Mouse (Mus musculus): ENCODE measurements around the gene Rcan1. TPM values are rescaled to one million over a fixed set of nuclear protein-coding genes. Genes with fewer than 3 reads are reported as not detected.
"Not testable (repeated sequence)": the region's sequence is repeated elsewhere in the genome, so short reads cannot be mapped to it uniquely, and the experiment has no call there.

Gene Rcan1
- 10 to 100 TPM; 44.8 to 46.5 TPM for total RNA-seq (2021)

DNA sequence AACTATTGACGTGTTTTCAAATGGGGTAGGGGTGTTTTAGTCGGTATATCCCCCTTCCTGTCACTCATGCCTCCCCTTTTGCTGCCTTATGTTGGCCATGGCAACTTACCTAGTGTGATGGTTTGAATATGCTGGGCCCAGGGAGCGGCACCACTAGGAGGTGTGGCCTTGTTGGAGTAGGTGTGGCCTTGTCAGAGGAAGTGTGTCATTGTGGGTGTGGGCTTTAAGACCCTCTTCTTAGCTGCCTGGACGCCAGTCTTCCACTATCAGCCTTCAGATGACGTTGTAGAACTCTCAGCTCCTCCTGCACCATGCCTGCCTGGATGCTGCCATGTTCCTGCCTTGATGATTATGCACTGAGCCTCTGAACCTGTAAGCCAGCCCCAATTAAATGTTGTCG lies at the start of gene Rcan1:
Rcan1 (minus strand) TSS at position 162 of the 400 bp plus-strand sequence.
- no peak for DNase-seq

GRCm38 (mm10) chr16:92519820-92520492 lies 49.3 kb upstream of the Rcan1 start:
- DNase-seq, result peak; percentile 20 to 30

DNA sequence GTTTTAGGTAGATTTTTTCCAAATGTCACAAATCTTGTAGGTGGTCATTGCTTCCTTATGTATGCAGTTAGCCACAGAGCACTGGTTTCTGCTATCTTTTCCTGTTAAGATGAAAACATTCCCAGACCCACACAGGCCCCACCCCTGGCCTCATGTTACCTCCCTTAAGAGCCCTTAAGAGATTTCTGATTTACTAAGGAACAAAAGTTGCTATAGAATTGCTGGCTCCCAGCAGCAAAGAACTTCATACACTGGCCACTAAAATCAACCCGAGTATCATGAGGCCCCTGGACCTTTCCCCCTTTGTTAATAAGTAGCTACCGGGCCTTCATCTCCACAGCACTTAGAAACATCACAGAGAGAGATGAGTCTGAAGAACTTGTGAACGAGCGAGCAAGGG lies 48.1 kb upstream of the Rcan1 start:
- DNase-seq, result no peak

DNA sequence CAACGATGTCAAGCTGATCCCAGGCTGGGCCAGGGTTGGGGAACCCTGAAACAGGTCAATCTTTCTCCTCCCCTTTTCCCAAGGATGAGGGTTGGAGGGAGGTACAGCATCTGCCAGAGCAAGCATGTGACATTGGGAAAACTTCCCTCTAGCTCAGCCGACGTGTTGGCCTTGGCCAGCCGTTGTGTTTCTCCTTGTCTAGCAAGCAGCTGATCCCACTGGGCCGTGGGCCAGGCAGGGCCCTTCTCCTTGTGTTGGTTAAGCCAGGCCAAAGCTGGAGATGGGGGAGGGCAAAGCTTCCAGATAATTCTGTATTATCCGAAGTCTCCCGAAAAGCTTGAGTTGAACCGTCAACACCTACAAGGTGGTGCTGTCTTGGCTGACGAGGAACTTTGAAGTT lies 45.5 kb upstream of the Rcan1 start:
- no peak for DNase-seq

DNA sequence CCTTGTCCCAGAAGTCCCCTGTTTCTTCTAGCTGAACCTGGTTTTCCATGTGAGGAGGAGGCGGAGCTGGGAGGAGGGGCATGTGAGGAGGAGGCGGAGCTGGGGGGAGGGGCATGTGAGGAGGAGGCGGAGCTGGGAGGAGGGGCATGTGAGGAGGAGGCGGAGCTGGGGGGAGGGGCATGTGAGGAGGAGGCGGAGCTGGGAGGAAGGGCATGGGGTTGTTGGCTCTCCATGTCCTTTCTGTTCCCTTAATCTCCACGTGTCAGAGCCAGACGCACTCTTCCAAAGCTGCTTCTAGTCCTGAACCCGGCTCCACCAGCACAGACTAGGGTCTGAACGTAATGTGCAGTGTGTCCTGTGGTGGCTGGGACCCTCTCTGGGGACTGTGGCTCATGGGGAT lies 44.2 kb upstream of the Rcan1 start:
- not testable (repeated sequence) for DNase-seq

- DNase-seq, result no peak
Observed at GRCm38 (mm10) chr16:92511773-92512391, 41.2 kb upstream of the Rcan1 start.

DNA sequence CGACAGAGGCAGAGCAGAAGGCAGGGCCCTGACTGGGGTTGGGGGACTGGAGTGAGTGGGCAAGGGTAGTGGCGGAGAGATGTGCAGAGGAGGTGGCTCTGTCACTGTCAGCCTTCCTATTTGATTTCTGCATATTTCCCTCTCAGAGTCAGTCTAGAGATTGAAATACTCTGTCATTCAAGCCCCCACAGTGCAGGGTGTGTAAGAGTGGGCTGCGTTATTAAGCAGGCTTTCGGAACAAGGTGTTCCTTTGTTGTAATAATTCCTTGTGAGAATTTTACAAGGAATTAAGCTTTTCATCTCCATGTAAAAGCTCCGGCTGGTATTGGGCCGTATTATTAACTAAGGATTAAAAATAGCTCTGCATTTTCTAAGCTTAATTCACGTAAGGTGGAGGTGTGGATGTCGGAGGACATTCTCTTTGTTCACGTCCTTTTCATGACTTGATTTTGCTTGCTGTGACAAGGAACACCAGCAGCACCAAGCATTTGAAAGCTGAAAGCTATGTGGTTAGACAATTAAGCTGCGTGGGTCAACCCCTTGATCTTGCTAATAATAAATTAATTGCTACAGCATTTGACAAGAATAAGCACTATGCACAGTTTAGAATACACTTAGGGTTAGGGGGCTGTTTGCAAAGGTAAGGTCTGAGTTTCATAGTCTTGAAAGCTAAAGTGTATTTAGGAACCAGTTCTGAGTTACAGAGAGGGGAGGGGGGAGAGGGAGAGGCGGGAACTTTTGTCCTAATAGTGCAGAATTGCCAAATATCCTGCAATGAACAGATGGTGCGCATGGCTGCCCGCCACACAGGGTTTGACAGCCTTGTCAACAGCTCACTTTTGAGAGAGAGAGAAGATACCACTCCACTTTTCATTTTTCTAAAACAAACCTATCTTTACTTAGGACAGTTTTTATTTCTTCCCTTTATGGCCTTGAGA lies 40.4 kb upstream of the Rcan1 start:
- DNase-seq, result peak; percentile 60 to 62

DNA sequence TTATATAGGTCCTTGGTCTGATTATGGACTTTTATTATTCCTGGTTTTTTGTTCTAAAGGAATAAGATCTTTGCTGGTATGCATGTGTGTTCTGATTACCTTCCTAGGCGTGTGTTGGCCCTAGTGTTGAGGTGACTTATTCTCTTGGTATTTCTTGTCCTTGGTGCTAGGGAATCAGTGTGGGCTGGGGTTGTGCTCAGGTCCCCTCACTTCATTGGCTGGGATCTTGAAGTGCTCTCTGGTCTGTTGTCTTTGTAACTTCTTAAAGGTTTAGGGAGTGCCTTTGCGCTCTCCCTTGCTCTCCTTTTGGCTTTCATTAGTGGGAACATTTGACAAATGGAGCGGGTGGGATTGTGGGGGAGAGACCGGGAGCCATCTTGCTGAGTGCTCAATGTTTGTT lies 36.9 kb upstream of the Rcan1 start:
- no peak for DNase-seq

GRCm38 (mm10) chr16:92503105-92503504 lies 32.4 kb upstream of the Rcan1 start:
- no peak for DNase-seq

DNA sequence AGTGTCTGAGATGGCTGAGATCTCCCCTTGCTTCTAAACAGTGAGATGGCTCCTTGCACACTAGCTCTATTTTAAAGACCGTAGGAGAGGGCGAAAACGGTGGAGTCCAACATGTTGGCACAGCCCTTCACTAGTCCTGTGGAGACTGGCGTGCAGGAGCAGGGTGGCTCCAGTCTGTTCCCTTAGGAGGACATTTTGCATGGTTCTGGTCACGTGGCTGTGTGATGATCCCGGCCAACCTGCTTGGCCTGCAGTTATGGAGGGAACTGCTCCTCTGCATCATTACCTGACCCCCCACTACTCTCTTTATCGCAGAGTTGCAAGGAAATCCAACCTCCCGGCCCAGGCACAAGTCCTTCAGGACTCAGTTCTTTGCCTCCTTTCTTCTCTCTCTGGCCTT lies 29.9 kb upstream of the Rcan1 start:
- DNase-seq, result no peak

- no peak for DNase-seq
Observed at GRCm38 (mm10) chr16:92499324-92499723, 28.7 kb upstream of the Rcan1 start.

DNA sequence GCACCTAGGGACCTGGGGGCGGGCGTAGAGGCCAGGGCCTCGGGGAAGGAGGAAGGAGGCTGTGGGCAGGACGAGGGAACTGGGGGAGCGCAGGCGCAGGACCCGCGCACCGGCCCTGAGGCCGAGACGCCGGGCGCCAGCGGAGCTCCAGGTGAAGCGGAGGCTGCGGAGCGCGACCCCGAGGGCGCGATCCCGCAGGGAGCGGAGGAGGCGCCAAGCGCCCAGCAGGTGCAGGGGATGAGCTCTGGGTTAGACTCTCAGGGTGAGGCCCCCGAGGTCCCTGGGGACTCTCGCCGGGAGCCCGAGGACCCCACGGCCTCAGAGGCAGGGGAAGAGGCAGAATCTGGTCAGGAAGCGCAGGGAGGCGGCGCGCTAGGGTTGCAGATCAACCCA lies 27.9 kb upstream of the Rcan1 start:
- no peak for DNase-seq

DNA sequence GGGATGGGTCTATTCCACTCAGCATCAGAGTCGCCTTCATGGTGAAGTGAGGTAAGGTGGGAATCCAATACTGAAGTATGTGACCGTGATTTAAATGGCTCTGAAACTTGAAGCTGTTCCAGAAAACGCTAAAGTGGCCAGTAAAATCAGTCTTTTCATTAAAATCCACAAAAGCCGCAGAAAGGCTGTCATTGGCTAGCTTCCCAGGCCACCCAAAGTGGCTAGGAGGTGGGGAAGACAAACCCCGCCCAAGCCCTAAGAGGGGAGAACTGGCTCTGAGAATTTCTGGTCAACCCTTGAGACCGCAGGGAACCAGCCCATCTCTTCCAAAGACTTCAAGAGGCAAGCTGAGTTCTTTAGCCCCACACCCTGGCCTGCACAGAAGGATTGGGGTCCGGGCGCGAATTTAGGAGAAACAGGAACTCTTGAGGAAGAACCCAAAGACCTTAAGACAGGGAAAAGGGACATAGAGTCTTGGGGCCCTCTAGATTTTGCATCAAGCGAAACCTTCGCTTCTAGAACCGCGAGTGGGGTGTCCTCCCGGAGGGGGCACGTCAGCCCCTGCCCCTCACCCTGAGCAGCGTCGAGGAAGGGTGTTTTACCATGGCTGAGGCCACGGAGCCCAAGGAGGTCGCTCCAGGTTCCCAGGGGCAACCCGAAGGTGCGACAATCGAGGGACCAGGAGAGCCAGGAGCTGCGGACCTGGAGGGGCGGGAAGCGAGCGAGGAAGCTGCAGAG lies 27.4 kb upstream of the Rcan1 start:
- DNase-seq, result no peak

DNA sequence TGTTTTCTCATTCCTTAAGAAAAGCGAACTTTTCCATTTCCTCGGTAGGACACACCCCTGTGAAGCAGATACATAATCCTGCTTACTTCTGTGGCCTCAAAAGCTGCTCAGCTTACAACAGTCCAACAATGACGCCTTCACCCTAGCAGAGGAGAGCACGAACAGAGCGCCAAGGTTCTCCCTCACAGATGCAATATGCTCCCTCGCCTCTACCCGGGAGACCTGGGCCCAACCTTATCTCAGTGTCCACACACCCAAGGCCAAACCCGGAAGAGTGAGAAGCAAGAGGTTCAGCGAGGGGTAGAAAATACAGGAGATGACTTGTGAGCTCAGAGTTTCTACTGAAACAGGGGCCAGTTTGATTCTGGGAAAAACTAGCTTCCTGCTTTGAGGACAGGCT lies 18.7 kb upstream of the Rcan1 start:
- DNase-seq, result no peak

- no peak for DNase-seq
Observed at GRCm38 (mm10) chr16:92488456-92488855, 17.8 kb upstream of the Rcan1 start.

DNA sequence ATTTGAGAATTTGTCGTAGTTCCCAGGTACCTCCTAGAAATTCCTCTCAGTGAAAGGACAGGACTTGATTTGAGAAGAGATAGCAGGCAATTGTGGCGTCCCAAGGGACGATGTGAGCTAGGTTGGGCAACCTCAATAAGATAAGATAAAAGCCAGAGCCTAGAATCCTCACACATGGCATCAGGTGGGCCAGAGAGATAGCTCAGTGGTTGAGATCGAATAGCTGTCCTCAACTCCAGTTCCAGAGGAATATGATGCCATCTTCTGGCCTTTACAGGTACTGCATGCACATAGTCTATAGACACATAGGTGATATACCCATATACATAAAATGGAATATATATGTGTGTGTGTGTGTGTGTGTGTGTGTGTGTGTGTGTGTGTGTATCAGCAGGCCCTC lies 16.8 kb upstream of the Rcan1 start:
- DNase-seq, result no peak

GRCm38 (mm10) chr16:92487086-92487485 lies 16.4 kb upstream of the Rcan1 start:
- no peak for DNase-seq

DNA sequence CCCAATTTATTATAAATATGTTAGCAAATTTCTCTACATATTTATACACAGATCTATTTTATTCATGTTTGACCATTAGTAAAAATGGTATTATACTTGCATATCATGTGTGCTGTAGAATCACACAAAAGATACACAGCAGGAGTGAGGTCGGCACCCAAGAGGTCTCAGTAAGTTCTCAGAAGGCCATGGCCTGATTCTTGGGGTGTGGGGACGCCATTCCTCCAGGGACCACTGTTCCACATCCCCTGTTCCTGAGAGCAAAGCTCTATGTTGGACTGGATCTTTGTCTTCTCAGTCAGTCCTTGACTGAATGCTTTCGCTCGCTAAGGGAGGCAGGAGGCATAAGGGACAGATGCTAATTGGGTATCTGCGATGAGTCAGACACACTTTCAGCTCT lies 14.8 kb upstream of the Rcan1 start, which contains the start of gene Clic6:
Clic6 (plus strand) TSS at position 301 of the 400 bp plus-strand sequence.
- DNase-seq, result no peak

DNA sequence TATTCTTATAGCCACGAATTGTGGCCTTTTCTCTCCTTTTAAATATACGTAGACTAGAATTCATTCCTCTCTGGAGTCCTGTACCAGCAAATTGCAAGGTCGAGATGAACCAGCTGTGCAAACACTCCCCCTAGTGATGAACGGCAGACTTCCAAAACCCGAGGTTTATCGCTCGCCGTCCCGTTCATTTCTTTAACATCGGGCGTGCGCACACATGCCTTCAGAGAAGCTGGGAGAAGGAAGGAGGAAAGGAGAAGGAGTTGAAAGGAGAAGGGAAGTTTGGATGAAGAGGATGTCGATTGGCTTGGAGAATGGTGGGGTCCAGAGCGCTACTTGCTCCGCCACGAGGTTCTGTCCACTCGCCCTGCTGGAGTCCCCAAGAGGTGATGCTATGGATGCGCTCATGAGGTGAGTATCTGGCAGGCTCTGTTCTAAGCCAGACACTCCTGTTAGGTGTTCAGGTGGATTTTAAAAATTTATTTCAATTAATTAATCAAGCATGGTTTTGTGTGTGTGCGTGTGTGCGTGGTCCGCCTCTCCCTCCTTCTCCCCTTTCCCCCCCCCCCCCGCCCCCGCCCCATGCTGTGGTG lies 8.0 kb upstream of the Rcan1 start:
- DNase-seq, result peak; percentile 57 to 67

DNA sequence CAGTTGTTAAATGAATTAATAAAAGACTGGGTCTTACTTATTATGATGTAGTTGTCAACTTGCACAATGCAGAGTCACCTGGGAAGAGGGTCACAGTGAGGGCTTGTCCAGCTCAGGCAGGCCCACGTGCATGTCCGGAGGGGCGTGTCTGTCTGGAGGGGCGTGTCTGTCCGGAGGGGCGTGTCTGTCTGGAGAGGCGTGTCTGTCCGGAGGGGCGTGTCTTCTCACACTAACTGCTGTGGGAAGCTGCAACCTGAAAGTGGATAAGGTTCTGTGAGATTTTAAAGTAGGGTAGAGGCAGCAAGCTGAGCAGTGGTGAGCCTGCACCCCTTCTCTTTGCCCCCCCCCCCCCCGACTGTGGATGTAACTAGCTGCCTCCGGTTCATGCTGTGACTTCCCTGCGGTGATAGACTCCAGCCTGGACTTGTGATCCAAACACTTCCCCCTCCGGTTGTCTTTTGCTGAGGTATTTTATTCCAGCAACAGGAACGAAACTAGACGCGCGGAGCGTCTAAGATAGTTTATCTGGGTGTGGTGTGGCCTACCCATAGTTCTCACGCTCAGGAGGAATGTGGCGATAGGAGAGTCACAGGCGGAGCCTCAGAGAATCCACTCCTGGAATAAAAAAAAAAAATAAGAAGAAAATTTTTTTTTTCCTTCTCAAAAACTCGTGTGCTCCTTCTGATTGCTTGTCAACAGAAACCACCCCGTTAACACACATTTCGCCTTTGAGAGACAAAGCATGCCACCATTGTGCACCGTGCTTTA lies 4.6 kb upstream of the Rcan1 start:
- DNase-seq, result no peak

DNA sequence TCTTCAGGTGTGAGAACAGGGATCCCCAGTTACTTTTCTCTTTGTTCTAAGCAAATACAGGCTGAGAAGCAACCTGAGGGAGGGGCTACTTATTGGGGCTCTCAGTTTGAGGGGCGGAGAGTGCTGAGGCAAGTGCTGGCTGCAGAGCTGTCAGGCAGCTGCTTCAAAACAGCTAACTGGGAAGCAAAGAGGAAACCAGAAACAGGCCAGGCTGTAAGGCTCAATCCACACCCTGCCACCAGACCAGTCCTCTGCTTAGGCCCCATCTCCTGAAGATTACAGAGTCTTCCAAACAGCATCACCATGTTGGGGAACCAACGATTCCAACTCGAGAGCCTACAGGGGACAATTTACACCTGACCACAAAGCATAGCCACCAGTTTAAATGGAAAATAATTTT lies 2.2 kb upstream of the Rcan1 start:
- no peak for DNase-seq

Measured in layer of hippocampus, postnatal 36 days (tissue).